Mouse (Mus musculus) frontal cortex, adult 2 months (tissue): ENCODE results near the gene Galp. TPM values are rescaled to one million over a fixed set of nuclear protein-coding genes. Genes with fewer than 3 reads are reported as not detected.

Experiments used
- DNase-seq, 2 experiments: peaks; one replicate each; pipeline ENCODE4 v3.0.0; 2022; ENCODE audit warnings: low spot score in 1 of 2; ENCODE audit errors: extremely low spot score in 1 of 2
- polyA plus RNA-seq: library from polyadenylated mRNA; depleted of rRNA; stranded (reverse); fragments of >200 nt; gene quantifications from 2 replicates; pipeline ENCODE4 v1.2.3, GENCODE M21; 2012; rRNA removed

Gene Galp
- not detected in 2 replicates for polyA plus RNA-seq

- no peak for DNase-seq
Observed at GRCm38 (mm10) chr7:6196790-6197189, at the start of gene Galp. TSS of gene Galp (plus strand) at chr7:6197090.

- no peak for DNase-seq
Observed at GRCm38 (mm10) chr7:6147688-6148087, 49.2 kb upstream of the Galp start.

DNA sequence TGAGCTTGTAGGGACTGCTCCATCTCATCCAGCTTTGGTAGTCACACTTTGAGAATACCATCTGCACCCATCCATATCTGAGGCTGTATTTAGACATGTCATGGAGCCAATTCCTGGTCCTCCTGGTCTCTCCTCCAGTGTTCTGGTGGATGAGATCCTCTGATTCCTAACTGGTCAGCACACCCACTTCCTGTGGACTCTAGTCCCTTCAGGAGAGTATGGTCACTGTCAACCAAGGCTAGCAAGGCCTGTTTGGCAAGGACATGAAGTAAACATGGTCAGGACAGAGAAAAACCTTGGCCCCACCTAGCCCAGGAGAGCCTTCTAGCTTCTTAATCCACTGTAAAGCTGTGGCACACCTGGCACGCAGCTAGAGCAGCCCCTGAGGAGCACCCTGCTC lies 45.6 kb upstream of the Galp start:
- no peak for DNase-seq

DNA sequence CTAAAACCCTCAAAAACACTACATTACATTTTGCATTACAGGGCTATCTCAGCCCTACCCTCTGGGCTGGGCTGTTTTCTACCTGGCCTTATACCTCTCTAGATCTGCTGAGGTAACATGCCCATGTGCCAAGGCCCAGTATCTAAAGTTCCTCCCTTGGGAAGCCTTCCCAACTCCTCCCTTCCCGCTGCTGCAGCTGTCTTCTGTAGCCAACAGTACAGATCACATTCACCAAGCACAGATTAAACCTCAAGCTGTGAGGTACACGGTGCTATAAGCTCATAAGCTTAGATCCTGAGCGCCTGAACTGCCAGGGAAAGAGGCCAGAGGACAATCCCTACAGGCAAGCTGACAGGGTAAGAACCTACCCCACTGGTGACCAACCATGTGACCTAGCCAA lies 44.9 kb upstream of the Galp start:
- DNase-seq: no peak

DNA sequence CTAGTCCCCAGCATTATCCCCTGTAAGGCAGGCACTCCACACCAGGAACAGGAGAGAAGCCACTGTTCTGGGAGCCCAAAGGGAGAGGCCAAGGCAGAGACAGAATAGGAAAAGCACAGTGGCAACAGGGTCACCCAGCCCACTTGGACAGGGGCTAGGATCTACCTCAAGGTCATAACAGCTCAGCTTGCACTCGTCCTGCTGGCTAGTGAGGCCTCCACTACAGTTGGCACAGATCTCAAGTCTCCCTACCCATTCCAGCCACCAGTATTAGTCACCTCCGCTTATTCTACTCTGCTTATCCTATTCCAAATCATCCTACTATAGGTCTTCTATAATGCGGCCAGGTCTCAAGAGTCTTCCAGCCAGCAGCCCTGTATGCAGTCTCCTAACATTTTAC lies 43.8 kb upstream of the Galp start:
- no peak for DNase-seq

- DNase-seq: no peak
Observed at GRCm38 (mm10) chr7:6154164-6154563, 42.7 kb upstream of the Galp start.

- peak; percentile 39 to 79 for DNase-seq
Observed at GRCm38 (mm10) chr7:6155031-6155872, 41.6 kb upstream of the Galp start.

GRCm38 (mm10) chr7:6155901-6156411 lies 40.9 kb upstream of the Galp start, which contains the start of gene Zfp787:
TSS of gene Zfp787 (minus strand) at chr7:6155997.
- peak; percentile 96 to 97 for DNase-seq

GRCm38 (mm10) chr7:6156901-6157472 lies 39.9 kb upstream of the Galp start:
- DNase-seq: no peak

DNA sequence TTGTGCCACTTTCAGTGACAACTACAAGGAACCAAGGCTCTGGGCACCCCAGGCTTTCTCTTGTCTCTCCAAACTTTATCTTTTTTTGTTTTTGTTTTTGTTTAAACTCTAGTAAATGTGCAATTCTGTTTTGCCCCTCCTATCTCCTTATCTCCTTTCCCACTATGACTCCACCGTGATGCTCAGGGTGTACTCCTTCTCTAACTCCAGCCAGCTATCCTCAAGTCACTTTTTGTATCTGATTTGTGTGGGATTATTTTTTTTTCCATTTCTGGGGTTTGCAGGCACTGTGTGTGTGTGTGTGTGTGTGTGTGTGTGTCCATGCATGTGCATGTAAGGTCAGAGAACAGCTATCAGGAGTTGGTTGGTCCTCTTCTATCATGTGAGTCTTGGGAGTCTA lies 39.4 kb upstream of the Galp start:
- no peak for DNase-seq

DNA sequence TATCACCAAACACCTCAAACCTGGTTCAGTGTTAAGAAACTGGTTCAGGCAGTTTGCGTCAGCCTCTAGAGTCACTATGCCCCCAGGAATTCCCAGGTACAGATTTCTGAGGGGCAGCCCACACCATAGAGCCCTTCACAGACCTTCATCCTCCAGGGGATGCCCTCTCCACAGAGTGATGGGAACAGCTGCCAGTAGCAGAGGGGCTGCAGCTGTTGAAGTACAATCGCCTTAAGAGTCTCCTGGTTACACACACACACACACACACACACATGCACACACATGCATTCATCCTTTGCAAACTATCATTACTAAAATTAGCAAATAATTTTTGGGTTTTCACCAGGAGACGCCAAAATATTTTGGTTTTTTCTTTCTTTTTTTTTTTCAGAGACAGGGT lies 37.3 kb upstream of the Galp start:
- no peak for DNase-seq

GRCm38 (mm10) chr7:6161541-6161940 lies 35.3 kb upstream of the Galp start:
- DNase-seq: no peak

- DNase-seq: no peak
Observed at GRCm38 (mm10) chr7:6162172-6162571, 34.7 kb upstream of the Galp start.

- DNase-seq: no peak
Observed at GRCm38 (mm10) chr7:6164671-6165070, 32.2 kb upstream of the Galp start.

DNA sequence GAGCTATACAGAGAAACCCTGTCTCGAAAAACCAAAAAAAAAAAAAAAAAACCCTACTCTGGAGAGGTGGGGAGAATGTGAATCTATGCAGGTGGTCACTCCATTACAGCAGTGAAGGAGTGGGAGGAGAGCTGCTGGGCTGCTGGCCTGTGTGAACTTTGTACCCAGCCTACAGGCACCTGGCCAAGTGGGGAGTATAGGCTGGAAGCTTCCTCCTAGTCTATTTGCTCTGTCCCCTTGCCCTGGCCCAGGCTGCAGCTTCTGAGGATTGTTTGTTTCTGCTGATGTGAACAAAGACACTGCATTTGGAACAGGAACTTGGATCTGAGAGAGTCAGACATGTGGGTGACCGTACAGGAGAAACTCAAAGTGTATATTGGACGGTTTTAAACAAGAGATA lies 27.5 kb upstream of the Galp start:
- DNase-seq: no peak

- no peak for DNase-seq
Observed at GRCm38 (mm10) chr7:6170391-6170790, 26.5 kb upstream of the Galp start.

GRCm38 (mm10) chr7:6170871-6171270 lies 26.0 kb upstream of the Galp start:
- peak in 1 of 2 experiments; percentile 42 for DNase-seq

GRCm38 (mm10) chr7:6171444-6172005 lies 25.4 kb upstream of the Galp start:
- DNase-seq: peak in 1 of 2 experiments; percentile 70

GRCm38 (mm10) chr7:6172006-6172649 lies 24.8 kb upstream of the Galp start, which contains the start of gene Zfp444:
TSS of gene Zfp444 (plus strand) at chr7:6172226.
- DNase-seq: peak; percentile 100

GRCm38 (mm10) chr7:6172674-6173244 lies 24.1 kb upstream of the Galp start:
- DNase-seq: no peak

GRCm38 (mm10) chr7:6173872-6174271 lies 23.0 kb upstream of the Galp start:
- DNase-seq: no peak
